Comparison of ENCODE assay signal across 22 mouse cellular contexts in the genomic region with DNA sequence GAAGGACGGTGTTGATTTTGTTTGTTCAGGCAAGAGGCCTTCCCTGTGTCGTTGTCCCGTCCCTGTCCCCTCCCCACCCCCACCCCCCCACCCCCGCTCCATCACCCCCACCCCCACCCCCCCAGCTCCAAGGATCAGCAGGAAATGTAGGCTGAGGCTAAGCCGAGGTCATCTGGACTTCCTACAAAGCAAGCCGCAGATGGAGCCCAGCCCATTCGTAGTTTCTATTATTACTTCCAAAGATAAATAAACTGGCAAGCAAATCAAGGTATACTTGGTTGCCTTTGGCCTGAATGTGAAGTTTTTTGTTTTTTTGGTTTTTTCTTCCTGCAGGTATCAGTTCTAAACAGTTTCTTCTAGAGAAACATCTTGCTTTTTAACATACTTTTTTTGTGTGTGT. TPM values are rescaled to one million over a fixed set of nuclear protein-coding genes. Genes with fewer than 3 reads are reported as not detected.
DNase-seq lines count a peak whose midpoint lies in the region; ATAC-seq and TF ChIP-seq lines count a peak whose summit lies in the region.
"Had no signal": no experiment of that assay in that cellular context is flagged by ENCODE, and none has a peak within 500 bp of the region (broad histone marks: within the 10 kb centered on the region; RNA-seq: fewer than 3 reads in every experiment).

No protein-coding gene starts in this region.

- no peaks in the 10 kb centered on the region for H3K27me3 ChIP-seq in heart, adult 2 months (ENCODE audit: control insufficient read depth, insufficient read depth, low read length)
- no peaks in the 10 kb centered on the region for H3K27me3 ChIP-seq in heart, embryonic 10.5 days (ENCODE audit: insufficient read depth, poor library complexity, severe bottlenecking)
- H3K27me3 ChIP-seq in lung, embryonic 14.5 days (ENCODE audit: insufficient read depth, low read length), result no peaks in the 10 kb centered on the region
- H3K27me3 ChIP-seq: CH12.LX; embryonic facial prominence, embryonic 15.5 days; hindbrain, embryonic 12.5 days had no signal

- no peak for DNase-seq in heart, adult 2 months
- no peak for DNase-seq in heart, postnatal 4 days
- peak; percentile 51 to 55 for DNase-seq in heart, postnatal 10 days
- DNase-seq in heart, embryonic 10.5 days (ENCODE audit: low spot score), result no peak
- peak; percentile 44 for DNase-seq in lung, embryonic 14.5 days
- no peak for DNase-seq in lung, postnatal 4 days
- peak; percentile 40 for DNase-seq in lung, postnatal 36 days
- no peak for DNase-seq in lung, adult 18-20 months
- DNase-seq: adrenal gland, adult 2 months; adrenal gland, postnatal 25 days; cerebellum, adult 18-20 months; cerebellum, adult 9-11 months; cerebellum, postnatal 36 days; gastrocnemius, adult 2 months; gastrocnemius, postnatal 25 days had no signal

- intact Hi-C loops in heart, adult 2 months (cut with DNase I), result no loop called here
- intact Hi-C loops in heart, postnatal 10 days (cut with DNase I), result no loop called here

- 0 out of 2 replicates have a peak, but pooled peaks cover 2% of the 10 kb centered on the region for H3K36me3 ChIP-seq in heart, adult 2 months (ENCODE audit: control insufficient read depth, insufficient read depth, low read length)
- H3K36me3 ChIP-seq in heart, embryonic 10.5 days, result peaks cover 8% of the 10 kb centered on the region; the same call in 1 of the 2 replicates
- no peaks in the 10 kb centered on the region for H3K36me3 ChIP-seq in lung, embryonic 14.5 days (ENCODE audit: insufficient read depth)
- H3K36me3 ChIP-seq: embryonic facial prominence, embryonic 15.5 days; hindbrain, embryonic 12.5 days had no signal

- H3K9me3 ChIP-seq in heart, embryonic 10.5 days, result peaks cover 3% of the 10 kb centered on the region; the same call in 1 of the 2 replicates
- 0 out of 2 replicates have a peak, but pooled peaks cover 4% of the 10 kb centered on the region for H3K9me3 ChIP-seq in lung, embryonic 14.5 days (ENCODE audit: low read depth, low read length)
- H3K9me3 ChIP-seq: embryonic facial prominence, embryonic 15.5 days had no signal

- H3K9ac ChIP-seq in heart, adult 2 months (ENCODE audit: low read depth, low read length), result no peak overlapping the region
- H3K9ac ChIP-seq in lung, embryonic 14.5 days, result no peak overlapping the region
- H3K9ac ChIP-seq: embryonic facial prominence, embryonic 15.5 days; hindbrain, embryonic 12.5 days had no signal

- H3K27ac ChIP-seq in heart, adult 2 months, result peak overlapping the region; percentile 45; the same call in 1 of the 2 replicates
- no peak overlapping the region for H3K27ac ChIP-seq in heart, embryonic 10.5 days
- H3K27ac ChIP-seq in lung, embryonic 14.5 days (ENCODE audit: low read depth), result no peak overlapping the region
- H3K27ac ChIP-seq: embryonic facial prominence, embryonic 15.5 days; forebrain, embryonic 10.5 days; gastrocnemius, adult 2 months; hindbrain, embryonic 12.5 days had no signal

- ATAC-seq in lung, embryonic 14.5 days (ENCODE audit: insufficient read depth), result no peak
- ATAC-seq: forebrain, embryonic 14.5 days; hindbrain, embryonic 16.5 days had no signal

- peaks cover 6% of the 10 kb centered on the region for H3K79me2 ChIP-seq in heart, adult 2 months (replicated peaks; ENCODE audit: control insufficient read depth, insufficient read depth, low read length)

- H3K4me3 ChIP-seq in heart, adult 2 months, result no peak overlapping the region
- no peak overlapping the region for H3K4me3 ChIP-seq in heart, embryonic 10.5 days
- H3K4me3 ChIP-seq in lung, embryonic 14.5 days (ENCODE audit: low read depth, low read length), result no peak overlapping the region
- H3K4me3 ChIP-seq: embryonic facial prominence, embryonic 15.5 days; erythroblast, embryonic 14.5 days; forebrain, embryonic 10.5 days; gastrocnemius, adult 2 months; hindbrain, embryonic 12.5 days had no signal

- 0 out of 2 replicates have a peak, but pooled peaks cover 2% of the 10 kb centered on the region for H3K4me1 ChIP-seq in heart, adult 2 months (ENCODE audit: control insufficient read depth, insufficient read depth, low read length)
- no peaks in the 10 kb centered on the region for H3K4me1 ChIP-seq in heart, embryonic 10.5 days
- H3K4me1 ChIP-seq in lung, embryonic 14.5 days (ENCODE audit: insufficient read depth), result no peaks in the 10 kb centered on the region
- H3K4me1 ChIP-seq: embryonic facial prominence, embryonic 15.5 days had no signal

- 5% methylated on average over 7 of the region's 7 CpGs for WGBS in heart, adult 2 months
- 59% methylated on average over 7 of the region's 7 CpGs for WGBS in heart, embryonic 10.5 days
- WGBS in lung, embryonic 14.5 days, result 39% methylated on average over 7 of the region's 7 CpGs

- no peak for TF ChIP-seq POLR2A in heart, adult 2 months (IDR thresholded peaks at IDR 0.05; ENCODE audit: insufficient read depth, low read depth, low read length)

- TF ChIP-seq CTCF in heart, adult 2 months (IDR thresholded peaks at IDR 0.05), result no peak
- TF ChIP-seq CTCF in lung, embryonic 14.5 days (IDR thresholded peaks at IDR 0.05; ENCODE audit: low read depth), result no peak

- H3K4me2 ChIP-seq in lung, embryonic 14.5 days, result no peak overlapping the region
- H3K4me2 ChIP-seq: embryonic facial prominence, embryonic 15.5 days; hindbrain, embryonic 12.5 days had no signal

- no peak for TF ChIP-seq EP300 in heart, adult 2 months (IDR thresholded peaks at IDR 0.05; ENCODE audit: insufficient read depth, low read depth, low read length)

RNA-seq across cellular contexts. Expression of gene Tjp2, which starts 29.6 kb away (rescaled TPM):
- 10 to 100 TPM; 16.1 to 19.2 TPM for total RNA-seq in heart, adult 2 months (2021)
- 7.9 and 10.2 TPM in 2 replicates for polyA plus RNA-seq in heart, adult 2 months (2012; rRNA removed)
- 10 to 100 TPM; 36.9 to 37.7 TPM for total RNA-seq in heart, postnatal 4 days (2021)
- total RNA-seq in heart, postnatal 10 days (2021), result 10 to 100 TPM; 28.3 to 33.3 TPM
- 31.2 and 33.9 TPM in 2 replicates for polyA plus RNA-seq in heart, embryonic 10.5 days (2016; fragmentation: Nextera tagmentation; extraction: Ambion mirVana)
- polyA plus RNA-seq in lung, embryonic 14.5 days (2014; fragmentation: Nextera tagmentation; extraction: Ambion mirVana), result 38.5 and 40.0 TPM in 2 replicates

Comparison
In these comparisons a context has a peak if more than half of its experiments do, and no peak if none do; other contexts are left out.
1. DNase-seq: peak in heart, postnatal 10 days (2 of 2), lung, embryonic 14.5 days (single experiment) and lung, postnatal 36 days (single experiment); none in heart, adult 2 months (0 of 2), heart, postnatal 4 days (single experiment), heart, embryonic 10.5 days (single experiment), lung, postnatal 4 days (0 of 2) and lung, adult 18-20 months (0 of 2).